Mouse (Mus musculus) myocyte (in vitro differentiated cells): Measurements from ENCODE around the gene Ptrh1.

Source experiments
- CEBPB ChIP-seq: IDR thresholded peaks from 2 replicates; pipeline ENCODE4 v1.6.1; 2011; ENCODE audit warnings: mild to moderate bottlenecking, moderate library complexity; ENCODE audit not compliant: poor library complexity, insufficient read depth, severe bottlenecking
- E2F4 ChIP-seq: IDR thresholded peaks from one replicate; pipeline ENCODE4 v1.6.1; 2011; ENCODE audit warnings: mild to moderate bottlenecking, control low read depth, moderate library complexity; ENCODE audit not compliant: insufficient read depth
- MAX ChIP-seq: IDR thresholded peaks from one replicate; pipeline ENCODE4 v1.6.1; 2011; ENCODE audit warnings: low read depth, mild to moderate bottlenecking, control low read depth
- MYOD1 ChIP-seq, 3 experiments: IDR thresholded peaks; one replicate each; pipeline ENCODE4 v1.6.1; 2011; ENCODE audit warnings: control low read depth in 2 of 3, low read depth in 2 of 3, mild to moderate bottlenecking in 2 of 3, moderate library complexity in 1 of 3; ENCODE audit not compliant: insufficient read length in 2 of 3, control insufficient read depth in 1 of 3
- MYOG ChIP-seq, 3 experiments: IDR thresholded peaks; one replicate each; pipeline ENCODE4 v1.6.1; 2011; ENCODE audit warnings: control low read depth in 2 of 3, low read depth in 2 of 3, mild to moderate bottlenecking in 2 of 3; ENCODE audit not compliant: insufficient read length in 2 of 3, control insufficient read depth in 1 of 3, insufficient read depth in 1 of 3
- POLR2A ChIP-seq: IDR thresholded peaks from one replicate; pipeline ENCODE4 v1.6.1; 2011; ENCODE audit warnings: low read depth, mild to moderate bottlenecking, control low read depth, moderate library complexity; ENCODE audit not compliant: insufficient read length
- POLR2AphosphoS2 ChIP-seq: IDR thresholded peaks from one replicate; pipeline ENCODE4 v1.6.1; 2011; ENCODE audit warnings: low read depth, control low read depth; ENCODE audit not compliant: insufficient read length
- TCF12 ChIP-seq: IDR thresholded peaks from one replicate; pipeline ENCODE4 v1.6.1; 2011; ENCODE audit warnings: mild to moderate bottlenecking, control low read depth; ENCODE audit not compliant: poor library complexity, insufficient read depth, severe bottlenecking
- TCF3 ChIP-seq: IDR thresholded peaks from one replicate; pipeline ENCODE4 v1.6.1; 2011; ENCODE audit warnings: low read depth, control low read depth; ENCODE audit not compliant: insufficient read length
- USF1 ChIP-seq: IDR thresholded peaks from one replicate; pipeline ENCODE4 v1.6.1; 2011; ENCODE audit warnings: low read depth, mild to moderate bottlenecking, control low read depth, moderate library complexity

DNA sequence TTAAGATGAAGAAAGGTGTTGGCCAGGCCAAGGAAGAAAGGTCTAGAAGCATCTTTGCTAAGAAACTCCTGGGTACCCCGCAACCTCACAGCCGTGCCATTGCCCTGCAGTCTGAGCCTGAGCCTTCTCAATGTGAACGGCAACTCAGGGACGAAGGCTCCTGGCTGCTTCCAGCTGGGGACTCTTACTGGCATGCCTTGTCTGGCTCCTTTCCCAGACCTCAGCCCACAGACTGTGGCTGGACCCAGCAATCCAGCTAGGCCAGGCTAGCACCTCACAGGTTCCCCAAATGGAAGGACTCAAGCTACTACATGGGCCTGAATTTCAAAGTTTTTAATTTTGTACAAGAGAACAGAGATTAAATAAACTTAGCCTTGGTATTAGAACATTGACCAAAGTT is 13.7 kb upstream of the Ptrh1 start:
- TF ChIP-seq POLR2A, result no peak
- no peak for TF ChIP-seq CEBPB
- TF ChIP-seq TCF3, result no peak
- TF ChIP-seq MAX, result no peak
- TF ChIP-seq MYOG (IDR thresholded peaks at IDR 0.05; ENCODE audit: control insufficient read depth in 1 of 3, insufficient read depth in 1 of 3, insufficient read length in 2 of 3, low read depth in 2 of 3), result no peak
- TF ChIP-seq TCF12, result no peak
- no peak for TF ChIP-seq MYOD1 (IDR thresholded peaks at IDR 0.05; ENCODE audit: control insufficient read depth in 1 of 3, insufficient read length in 2 of 3, low read depth in 2 of 3)
- TF ChIP-seq E2F4, result no peak
- no peak for TF ChIP-seq USF1
- TF ChIP-seq POLR2AphosphoS2, result no peak
